Mouse (Mus musculus): ENCODE results near the gene Neurog2.

The Neurog2 gene

DNA sequence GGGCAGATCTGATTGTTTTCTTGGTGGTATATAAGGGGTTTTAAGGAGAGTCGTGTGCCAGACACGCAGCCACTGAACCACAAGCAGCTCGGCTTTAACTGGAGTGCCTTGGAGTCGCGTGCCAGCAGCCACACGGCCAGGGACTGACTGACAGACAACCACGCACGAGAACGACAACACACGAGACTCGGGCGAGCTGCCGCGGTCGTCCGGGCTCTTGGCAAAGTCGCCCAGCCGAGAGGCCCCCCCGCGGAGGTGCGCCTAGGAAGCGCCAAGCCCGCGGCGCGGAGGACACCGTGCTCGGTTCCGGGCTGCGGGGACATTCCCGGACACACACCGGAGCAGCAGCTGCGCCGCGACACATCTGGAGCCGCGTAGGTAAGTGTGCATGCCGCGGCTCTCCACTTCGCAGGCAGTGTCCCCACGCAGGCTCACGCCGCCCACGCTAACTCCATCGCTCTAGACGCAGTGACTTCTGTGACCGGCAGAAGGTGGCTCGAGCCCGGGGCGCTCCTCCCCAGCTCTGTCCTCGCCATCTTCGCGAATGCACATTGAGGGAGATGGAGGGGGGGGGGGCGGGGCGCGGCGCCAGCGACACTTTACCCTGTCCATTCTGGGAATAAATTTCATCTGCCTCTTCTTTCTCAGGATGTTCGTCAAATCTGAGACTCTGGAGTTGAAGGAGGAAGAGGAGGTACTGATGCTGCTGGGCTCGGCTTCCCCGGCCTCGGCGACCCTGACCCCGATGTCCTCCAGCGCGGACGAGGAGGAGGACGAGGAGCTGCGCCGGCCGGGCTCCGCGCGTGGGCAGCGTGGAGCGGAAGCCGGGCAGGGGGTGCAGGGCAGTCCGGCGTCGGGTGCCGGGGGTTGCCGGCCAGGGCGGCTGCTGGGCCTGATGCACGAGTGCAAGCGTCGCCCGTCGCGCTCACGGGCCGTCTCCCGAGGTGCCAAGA lies at the start of gene Neurog2:
Gene Neurog2, plus strand, starts transcription at position 56 of the 953 bp plus-strand sequence.
- DNase-seq (ENCODE audit: low spot score): no peak

DNA sequence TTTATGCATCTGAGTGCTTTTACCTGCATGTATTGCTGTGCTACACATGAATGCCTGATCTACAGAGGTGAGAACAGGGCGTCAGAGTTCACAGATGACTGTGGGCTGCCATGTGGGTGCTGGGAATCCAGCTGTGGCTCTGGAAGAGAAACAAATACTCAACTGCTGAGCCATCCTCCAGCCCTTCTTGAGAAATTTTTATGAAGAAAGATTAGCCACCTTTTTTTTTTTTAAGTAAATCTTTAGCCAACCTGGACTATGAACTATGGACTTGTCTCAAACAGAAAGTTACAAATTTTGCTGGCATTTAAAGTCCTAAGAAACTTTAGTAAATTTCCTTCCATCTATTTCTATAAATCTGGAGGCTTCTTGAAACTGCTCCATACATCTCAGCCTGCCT lies 35.8 kb upstream of the Neurog2 start:
- DNase-seq (ENCODE audit: low spot score): no peak

DNA sequence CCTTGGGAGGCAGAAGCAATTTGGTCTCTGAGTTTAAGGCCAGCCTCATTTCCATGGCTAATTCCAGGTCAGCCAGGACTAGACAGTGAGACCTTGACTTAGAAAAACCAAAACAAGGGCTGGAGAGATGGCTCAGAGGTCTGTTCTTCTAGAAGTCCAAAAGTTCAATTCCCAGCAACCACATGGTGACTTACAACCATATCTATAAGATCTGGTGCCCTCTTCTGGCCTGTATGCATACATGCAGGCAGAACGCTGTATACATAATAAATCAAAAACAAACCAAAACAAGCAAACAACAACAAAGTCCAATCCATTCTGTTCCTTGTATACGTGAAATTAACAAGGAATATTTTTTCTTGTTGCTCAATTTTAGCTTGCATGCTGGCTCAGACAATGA lies 24.8 kb upstream of the Neurog2 start:
- DNase-seq (ENCODE audit: low spot score): no peak

DNA sequence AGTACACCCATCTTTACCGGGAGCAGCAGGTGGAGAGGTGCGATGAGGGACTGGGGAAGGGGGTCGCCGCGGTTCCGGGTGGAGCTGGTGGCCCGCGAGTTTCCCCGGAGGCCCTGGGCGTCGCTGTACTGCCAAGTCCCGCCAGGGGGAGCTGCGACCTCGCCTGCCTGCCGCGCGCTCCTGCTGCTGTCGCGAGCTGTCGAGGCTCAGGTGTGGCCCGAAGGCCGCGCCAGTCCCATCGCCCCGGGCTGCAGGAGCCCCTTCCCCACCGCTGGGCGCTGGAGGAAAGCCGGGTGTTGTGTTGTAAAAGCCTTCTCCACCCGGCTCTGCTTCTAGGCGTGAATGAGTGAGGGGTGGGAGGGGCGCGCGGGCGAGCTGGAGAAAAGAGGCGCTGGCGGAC lies 7.6 kb upstream of the Neurog2 start:
- peak; percentile 88 for DNase-seq (ENCODE audit: low spot score)

DNA sequence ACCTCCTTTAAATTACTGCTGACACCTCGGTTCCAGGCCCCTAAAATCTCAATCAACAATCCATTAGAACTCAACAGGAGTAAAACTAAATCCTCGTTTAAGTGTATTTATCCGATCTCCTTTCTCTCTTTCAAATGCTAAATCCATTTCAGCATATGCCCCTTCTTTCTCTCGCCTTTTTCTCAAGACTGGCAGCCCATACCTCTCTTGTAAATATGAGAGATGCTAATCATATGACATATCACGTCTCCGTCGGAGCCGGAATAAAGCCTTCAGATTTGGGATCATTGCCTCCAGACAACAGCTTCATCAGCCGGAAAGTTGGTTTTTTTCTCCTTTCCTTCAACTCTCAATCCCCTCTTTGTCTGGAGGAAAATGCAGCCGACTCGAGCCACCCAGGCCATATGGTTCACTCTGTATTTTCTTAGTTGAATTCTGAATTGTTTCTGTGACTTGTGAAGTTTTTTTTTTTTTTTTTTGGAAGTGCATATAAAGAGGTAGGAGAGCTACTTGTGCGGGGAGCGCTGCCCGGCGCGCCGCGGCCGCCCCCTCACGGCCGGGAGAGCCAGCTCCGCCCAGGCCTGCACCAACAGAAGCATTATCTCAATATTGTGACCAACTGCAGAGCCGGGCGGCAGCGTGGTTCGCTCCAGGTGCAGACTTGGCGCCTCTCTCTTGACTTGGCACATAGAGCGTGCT lies 7.1 kb upstream of the Neurog2 start:
- no peak for DNase-seq (ENCODE audit: low spot score)

DNA sequence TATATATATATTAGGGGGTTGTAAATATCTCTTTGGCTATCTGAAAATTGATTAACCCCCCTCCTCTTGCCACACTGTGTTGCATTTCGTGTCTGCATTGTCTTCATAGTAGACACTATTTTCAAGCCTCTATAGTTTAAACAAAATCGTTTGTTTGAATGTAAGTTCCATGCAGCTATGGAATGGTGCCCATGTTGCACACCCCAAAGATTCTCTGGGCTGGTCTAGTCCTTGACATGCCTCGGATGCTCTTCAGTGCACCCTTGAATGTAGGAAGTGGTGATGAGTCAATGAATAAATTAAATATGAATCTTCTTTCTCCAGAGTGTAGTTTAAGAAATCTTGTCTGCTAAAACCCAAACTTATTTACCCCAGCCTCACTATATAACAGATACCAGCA lies 6.4 kb upstream of the Neurog2 start:
- no peak for DNase-seq (ENCODE audit: low spot score)

DNA sequence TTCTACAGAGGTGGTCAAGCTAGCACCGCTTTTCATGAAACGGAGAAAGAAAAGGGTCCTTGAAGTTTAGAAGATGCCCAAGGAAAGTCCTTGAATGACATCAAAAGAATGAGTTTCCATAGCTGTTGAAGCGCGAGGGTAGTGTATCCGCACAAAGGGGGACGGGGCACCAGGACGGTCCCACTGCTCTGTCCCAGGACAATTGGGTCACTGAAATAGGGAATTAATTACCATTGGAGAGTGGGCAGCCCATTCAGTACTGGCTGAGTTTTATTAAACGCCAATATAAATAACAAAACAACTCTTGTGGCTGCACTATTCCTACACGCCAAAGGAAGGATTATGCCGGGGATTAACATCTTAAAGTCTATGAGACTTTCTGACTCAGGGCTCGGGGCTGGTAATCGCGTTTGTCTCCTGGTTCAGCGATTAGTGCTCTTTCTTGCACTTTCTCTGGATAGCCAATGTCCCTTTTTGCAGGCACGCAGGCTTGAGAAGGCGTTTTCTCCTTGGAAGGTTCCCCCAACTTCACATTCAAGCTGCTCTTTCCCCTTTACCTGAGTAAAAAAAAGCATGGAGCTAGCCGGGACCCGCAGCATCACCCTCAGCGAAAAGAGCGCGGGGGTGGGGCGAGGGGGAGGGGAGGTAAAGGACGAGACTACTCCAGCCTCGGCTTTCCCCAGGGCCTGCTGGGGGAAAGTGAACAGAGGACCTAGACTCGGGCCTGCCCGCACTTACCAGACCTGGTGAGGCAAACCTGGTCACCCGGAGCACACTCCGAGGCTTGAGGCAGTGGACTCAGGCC lies 5.6 kb upstream of the Neurog2 start:
- DNase-seq (ENCODE audit: low spot score): no peak

DNA sequence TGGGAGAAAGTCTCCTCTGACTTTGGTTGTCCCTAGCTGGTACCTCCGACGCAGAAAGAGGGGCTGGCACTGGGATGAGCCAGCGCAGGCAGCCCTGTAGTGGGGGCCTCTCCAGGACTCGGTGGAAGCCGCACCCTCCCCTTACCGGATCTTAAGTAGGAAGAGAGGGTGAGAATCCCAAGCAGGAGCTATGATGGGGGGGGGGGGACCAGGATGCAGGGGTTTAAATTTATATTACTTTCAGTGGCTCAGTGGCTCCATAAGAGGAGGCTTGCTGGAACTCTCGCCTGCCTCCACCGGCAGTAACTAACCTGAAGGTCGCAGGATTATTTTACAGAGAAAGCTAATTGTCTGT lies 5.0 kb upstream of the Neurog2 start:
- no peak for DNase-seq (ENCODE audit: low spot score)

DNA sequence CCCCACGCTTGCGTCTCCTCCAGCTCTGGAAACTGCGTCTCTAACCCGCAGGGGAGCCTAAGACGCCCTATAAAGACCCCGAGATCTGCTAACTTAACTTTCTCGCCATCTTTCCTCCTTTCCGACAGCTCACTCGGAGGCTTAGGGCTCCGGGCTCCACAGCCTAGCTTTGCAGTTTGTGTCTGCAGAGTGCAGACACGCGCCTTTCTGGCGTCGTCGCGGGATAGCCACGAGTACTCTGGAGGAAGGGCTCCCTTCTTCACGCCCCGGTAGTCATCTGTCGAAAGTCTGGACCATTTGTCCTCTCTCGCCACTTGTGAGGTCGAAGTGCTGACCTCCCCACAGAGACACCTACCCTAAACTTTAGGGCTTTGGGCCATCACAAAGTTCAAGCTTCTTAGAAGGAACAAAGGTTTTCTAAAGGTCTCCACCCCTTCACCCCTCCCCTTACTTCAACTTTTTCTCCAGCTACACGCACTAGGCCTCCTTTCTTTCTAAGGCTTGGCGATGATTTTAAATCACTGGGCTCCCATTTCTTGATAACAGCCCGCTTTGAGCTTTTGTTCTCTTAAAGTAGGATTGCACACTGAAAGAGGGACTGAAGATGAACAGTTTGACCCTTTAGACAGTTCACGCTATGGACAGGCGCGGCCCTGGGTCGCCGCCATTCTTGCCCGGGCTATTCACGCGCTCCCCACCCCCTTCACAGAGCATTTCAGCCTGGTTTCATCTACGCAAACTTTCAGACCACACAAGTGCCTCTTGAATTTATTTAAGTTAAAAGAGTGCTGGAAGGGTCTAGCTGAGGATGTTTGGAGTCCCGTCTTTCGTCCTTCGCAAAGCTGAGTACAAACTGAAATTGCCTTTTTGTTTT lies 4.4 kb upstream of the Neurog2 start:
- DNase-seq (ENCODE audit: low spot score): no peak

DNA sequence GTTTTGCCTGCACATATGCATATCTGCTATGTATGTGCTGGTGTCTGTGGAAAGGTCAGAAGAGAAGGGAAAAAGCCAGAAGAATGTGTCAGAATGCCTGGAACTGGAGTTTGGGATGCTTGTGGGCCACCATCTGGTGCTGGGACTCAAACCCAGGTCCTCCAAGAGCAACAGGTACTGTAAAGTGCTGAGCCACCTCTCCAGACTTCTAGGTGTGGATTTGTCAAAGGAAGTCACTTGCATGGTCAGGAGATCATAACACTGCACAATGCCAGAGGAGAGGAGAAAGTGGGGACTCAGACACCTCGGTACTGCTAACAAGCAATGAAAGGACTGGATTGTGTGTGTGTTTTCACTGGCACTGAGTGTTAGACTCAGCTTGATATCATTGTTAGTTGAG lies 2.7 kb upstream of the Neurog2 start:
- no peak for DNase-seq (ENCODE audit: low spot score)

DNA sequence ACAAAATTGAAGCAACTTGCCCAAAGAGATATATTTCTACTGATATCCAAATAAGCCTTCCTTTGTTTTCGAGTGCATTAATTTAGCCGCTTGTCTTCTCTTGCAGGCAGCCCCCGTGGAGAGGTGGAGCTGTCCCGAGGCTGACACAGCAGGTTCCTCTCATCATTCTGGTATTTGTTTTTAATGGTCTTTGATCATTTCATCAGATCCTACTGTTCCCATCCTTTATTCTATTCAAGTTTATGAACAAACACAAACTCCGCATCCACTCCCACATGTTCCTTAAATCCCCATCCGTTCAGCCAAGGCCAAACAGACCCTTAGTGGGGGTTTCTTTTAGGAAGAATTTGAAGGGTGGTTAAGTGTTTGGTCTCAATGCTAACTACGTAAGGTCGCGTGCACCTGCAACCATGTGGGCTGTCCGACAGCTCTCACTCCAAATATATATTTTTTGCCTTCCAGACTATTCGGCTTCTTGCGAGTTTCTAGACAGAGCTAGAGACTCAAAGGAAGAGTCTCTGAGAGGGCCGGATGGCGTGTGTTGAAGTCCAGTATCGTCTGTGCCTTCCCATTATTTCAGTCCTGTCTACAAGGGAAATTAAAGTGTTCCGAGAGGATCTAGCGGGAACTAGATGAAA lies 2.1 kb upstream of the Neurog2 start:
- DNase-seq (ENCODE audit: low spot score): no peak

DNA sequence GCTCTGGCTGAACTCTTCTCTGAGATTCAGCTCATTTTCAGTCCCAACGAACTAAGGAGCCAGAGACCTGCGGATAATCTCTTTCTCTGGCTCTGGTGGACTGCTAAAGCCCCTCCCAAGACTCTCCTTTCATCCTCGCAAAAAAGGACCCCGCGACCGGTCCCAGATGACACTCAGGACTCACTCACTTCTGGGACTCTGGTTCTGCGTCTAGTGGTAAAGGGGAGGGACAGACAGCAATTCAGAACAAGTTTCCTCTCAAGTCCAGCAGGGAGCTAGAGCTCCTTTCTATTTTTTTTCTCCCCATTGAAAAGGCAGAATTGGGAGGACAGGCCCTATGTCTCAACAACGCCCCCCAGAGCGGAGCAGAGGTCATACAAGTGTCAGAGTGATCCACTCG lies 1.4 kb upstream of the Neurog2 start:
- no peak for DNase-seq (ENCODE audit: low spot score)

DNA sequence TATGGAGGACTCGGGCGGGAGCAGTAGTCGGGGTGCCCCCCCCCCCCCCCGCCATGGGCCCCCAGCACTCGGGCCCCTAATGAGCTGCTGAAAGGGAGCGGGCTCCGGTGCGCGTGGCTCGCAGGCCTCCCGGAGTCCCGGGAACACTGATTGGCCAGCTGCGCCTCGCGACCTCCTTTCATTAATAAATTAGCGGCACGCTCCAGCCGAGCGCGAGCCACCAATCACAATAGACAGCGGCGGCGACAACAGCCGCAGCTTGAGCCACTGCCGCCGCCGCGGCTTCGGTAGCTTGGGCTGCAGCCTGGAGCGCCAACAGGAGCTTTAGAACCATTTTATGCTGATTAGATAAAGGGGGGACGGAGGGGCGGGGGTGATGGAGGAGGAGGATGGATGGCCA lies 404 bp upstream of the Neurog2 start:
- DNase-seq (ENCODE audit: low spot score): no peak

DNA sequence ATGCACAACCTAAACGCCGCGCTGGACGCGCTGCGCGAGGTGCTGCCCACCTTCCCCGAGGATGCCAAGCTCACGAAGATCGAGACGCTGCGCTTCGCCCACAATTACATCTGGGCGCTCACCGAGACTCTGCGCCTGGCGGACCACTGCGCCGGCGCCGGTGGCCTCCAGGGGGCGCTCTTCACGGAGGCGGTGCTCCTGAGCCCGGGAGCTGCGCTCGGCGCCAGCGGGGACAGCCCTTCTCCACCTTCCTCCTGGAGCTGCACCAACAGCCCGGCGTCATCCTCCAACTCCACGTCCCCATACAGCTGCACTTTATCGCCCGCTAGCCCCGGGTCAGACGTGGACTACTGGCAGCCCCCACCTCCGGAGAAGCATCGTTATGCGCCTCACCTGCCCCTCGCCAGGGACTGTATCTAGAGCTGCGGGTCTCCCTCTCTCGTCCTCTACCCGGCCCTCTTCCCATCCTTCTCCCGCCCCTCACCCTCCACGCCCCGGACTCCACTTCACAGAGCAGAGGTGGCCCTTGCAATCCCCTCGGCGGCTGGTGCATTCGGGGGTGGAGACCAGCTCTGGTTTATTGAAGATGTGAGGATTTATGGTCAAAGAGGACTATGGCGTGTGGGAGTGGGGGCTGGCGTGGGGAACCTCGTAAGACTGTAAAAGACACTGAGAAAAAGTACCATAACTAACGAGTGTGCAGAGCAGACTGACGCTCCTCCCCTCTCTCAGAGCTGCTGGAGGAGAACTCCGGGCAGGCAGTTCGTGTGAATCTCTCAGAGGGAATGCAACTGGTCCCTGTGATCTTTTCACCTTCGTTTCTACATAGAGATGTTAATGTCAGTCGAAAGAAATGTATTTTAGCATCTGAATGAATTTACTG lies 1.4 kb downstream of the Neurog2 start:
- peak; percentile 89 for DNase-seq (ENCODE audit: low spot score)

DNA sequence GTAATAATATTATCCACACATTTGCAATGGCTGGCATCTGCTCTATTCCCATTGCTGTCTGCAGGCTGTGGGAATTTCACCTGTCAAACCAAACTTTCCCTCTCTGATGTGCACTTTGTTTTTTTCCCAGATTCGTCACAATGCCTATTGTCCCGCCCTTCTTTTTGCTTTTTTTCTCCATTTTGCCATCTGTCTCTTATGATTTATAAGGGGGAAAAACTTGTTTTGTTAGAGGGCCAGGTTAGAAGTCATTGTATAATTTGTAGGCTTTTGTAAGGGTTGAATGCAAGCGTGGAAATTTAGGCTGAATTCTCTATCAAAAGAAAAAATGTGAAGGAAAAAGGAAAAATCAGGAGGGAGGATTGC lies 2.0 kb downstream of the Neurog2 start:
- DNase-seq (ENCODE audit: low spot score): no peak

DNA sequence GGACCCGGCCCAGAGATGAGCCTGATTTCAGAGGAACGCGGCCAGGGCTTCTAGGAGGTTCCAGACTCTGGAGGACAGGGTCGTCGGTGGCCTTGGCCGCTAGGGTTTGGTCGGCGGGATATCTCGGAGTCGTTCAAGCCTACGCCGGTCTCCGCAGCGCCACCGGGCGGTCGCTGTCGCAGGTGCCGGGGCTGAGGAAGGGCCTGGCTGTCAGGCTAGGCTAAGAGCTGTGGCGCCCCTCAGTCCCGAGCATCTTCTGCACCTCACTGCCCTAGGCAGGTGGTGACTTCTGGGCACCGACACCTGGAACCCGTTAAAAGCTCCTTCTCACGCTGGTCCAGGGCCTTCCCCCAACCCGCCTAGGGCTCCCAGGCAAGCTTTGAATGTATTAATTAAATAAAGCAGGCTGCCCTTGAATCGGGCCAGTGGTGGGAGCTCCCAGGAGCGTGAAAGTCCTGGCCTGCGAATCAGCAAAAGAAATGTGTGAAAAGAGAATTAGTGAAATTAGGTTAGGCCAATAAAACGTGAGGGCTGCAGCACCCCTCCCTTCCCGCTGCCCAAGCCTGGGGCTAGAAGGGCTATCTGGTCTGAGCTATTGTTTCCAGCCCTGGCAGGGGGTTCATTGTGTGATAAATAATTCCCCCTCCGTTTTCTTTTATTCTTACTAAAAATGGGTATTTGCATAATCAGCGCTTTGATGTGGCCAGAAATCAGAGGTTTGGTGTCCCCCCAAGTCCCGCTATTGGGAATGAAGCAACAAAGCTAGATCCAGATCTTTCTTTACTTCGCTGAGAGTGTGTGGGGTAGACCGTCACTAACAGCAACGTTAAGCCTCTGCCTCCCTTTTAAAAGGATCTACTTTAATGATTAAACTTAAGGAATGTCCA lies 7.2 kb downstream of the Neurog2 start:
- peak; percentile 67 for DNase-seq (ENCODE audit: low spot score)

DNA sequence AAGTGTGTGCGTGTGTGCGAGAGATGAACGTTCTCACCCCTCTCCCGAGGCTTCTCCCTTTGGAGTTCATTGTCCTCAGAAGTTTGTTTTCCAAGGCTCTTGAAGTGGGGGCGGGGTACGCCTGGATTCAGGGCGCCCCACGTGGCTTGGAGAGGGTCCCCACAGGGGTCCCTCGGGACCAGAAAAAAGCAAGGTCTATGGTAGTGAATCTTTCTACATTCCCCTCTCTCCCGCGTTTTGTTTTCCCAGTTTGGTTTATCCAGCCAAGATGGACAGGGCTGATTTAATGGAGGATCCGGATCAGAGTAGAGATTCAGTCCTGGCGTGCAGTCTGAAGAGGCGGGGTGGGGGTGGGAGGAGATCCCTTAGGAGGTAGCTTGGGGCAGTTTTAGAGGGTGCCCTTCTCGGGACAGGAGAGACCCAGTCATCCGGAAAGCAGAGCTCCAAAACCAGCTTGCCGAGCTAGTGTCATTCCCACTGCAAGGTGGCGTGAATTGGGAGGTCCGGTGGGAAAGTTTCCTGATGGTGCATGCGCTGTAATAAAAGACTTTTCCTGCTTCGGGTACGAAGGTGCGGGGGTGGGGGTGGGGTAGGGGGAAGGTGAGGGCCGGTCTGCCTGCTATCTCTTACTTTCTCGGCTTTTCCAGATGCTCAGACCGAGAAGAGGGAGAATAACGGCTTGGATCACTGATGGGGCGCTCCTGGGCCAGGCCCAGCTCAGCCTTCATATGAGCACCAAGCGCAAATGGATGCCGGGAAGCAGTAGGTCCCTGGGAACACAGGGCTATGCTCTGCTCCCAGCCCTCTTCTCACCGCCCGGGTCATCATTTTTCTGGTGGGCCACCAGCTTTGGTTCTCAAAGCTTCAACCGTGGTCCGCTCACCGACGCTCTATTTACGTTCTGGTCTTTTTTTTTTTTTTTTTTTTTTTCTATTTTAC lies 8.1 kb downstream of the Neurog2 start:
- no peak for DNase-seq (ENCODE audit: low spot score)

DNA sequence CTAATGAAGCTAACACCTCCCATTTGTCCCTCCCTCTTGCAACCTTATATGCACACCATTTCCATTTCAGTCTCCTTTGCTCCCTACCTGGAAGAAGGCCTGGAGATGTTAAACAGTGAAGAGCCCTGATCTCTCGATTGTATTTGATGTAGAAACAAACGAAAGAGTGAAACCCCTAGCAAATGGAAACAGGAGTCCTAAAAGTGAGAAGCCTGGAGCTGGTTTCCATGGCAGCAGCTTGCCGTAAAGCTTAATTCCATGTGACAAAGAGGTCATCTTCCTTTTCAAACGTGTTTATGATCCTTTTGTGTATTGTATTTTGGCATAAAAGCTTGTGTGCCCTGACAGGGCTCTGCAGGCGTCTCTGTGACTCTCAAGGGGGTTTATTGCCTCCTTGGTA lies 9.3 kb downstream of the Neurog2 start:
- DNase-seq (ENCODE audit: low spot score): no peak

Measured in testis, postnatal 10 days (tissue).